Mouse (Mus musculus): ENCODE results near the gene Gm28048.

The Gm28048 gene

DNA sequence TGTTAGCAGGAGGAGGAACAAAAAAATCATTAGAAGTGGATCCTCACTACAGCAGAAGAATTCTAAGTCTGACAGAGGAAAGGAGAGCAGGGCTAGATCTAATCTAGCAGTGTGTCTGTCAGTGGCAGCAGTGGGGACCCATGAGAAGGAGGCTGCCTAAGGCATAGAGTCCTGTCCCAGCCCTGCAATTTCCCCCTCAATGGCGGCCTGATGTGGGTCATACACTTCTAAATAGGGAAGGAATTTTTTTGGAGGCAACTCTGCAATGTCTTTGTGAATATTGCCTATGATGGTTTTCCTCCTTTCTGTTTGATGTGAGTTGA, 188.0 kb downstream of the Gm28048 start:
- no peak for DNase-seq (ENCODE audit: low spot score)

DNA sequence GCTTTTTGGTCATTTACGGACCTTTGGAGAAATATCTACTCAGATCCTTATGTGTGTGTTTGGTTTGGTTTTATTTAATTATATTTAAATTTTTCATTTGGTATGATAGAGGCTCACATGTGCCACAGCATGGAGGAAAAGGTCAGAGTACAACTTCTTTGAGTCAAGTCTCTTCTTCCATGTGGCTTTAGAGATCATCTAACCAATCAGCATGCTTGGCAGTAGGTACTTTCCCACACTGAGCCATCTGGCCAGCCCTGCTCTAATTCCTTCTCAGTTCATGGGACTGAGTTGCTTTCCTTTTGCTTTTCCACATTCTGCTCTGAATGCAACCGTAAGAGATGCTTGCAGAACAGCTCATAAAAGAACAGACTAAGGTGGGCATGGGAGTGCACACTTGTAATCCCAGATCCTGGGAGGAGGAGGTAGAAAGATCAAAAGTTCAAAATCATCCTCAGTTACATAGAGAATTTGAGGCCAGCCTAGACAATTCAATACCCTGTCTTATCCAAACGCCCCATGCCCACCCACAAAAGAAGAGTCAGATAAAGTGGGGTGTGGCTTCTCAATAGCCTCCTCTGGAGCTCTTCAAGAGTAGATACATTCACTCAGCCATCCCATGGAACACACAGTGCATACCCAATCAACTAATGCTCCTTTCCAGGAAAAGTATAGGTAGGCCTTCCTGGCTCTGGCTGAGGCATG, 188.6 kb downstream of the Gm28048 start:
- DNase-seq (ENCODE audit: low spot score), result no peak

- DNase-seq (ENCODE audit: low spot score), result no peak
Observed at GRCm38 (mm10) chr11:22792149-22792548, 189.7 kb downstream of the Gm28048 start.

DNA sequence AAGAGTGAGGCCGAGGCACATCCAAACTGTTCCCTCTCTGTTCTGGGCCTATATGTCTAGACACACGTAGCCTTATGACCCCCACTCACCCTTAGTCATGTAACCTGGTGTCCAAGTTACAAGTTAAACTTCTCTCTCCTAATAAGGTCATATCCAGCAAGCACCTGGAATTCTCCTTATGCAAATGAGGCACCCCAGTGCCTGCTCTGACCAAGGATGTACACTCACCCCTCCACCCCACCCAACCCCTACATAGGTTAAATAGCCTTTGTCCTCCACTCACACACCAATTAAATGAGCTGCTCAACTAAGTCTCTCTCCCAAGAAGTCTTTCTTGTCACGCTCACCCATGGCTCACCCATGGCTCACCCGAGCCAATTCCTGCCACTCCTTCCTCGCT, 190.2 kb downstream of the Gm28048 start:
- DNase-seq (ENCODE audit: low spot score), result no peak

GRCm38 (mm10) chr11:22787833-22788232, 194.1 kb downstream of the Gm28048 start:
- no peak for DNase-seq (ENCODE audit: low spot score)
